Mouse (Mus musculus) midbrain, embryonic 11.5 days (tissue): ENCODE measurements around the gene Sgcb. TPM values are rescaled to one million over a fixed set of nuclear protein-coding genes. Genes with fewer than 3 reads are reported as not detected.
A peak's percentile ranks its signal among the peaks of the same experiment; 100 is the strongest.

ENCODE experiments used
- ATAC-seq: fragments of 200-750 bp; cut with Nextera tagmentation; 2 replicates; pipeline ENCODE4 v1.8.0; 2017; ENCODE audit warnings: moderate TSS enrichment, moderate library complexity; ENCODE audit not compliant: low FRiP score
- DNase-seq: peaks from one replicate; pipeline ENCODE4 v3.0.0; 2015; ENCODE audit warnings: low spot score; ENCODE audit errors: missing footprints
- H3K27ac ChIP-seq: fragments of 300-500 bp; sonication (generic); 2 replicates; pipeline ENCODE4 v1.5.1; 2014; ENCODE audit warnings: low read depth, low read length
- H3K27me3 ChIP-seq: fragments of 300-500 bp; sonication (generic); 2 replicates; pipeline ENCODE4 v1.6.1; 2014; ENCODE audit warnings: mild to moderate bottlenecking, low read length, moderate library complexity, mixed read lengths; ENCODE audit not compliant: control insufficient read depth, insufficient read depth
- H3K36me3 ChIP-seq: fragments of 300-500 bp; sonication (generic); 2 replicates; pipeline ENCODE4 v1.6.1; 2014; ENCODE audit warnings: mild to moderate bottlenecking, low read length, moderate library complexity, mixed read lengths; ENCODE audit not compliant: control insufficient read depth, insufficient read depth
- H3K4me1 ChIP-seq: fragments of 300-500 bp; sonication (generic); 2 replicates; pipeline ENCODE4 v1.6.1; 2014; ENCODE audit warnings: low read length; ENCODE audit not compliant: control insufficient read depth, insufficient read depth
- H3K4me2 ChIP-seq: fragments of 300-500 bp; sonication (generic); 2 replicates; pipeline ENCODE4 v1.6.1; 2014; ENCODE audit warnings: mild to moderate bottlenecking, moderate library complexity
- H3K4me3 ChIP-seq: fragments of 300-500 bp; sonication (generic); 2 replicates; pipeline ENCODE4 v1.5.1; 2014; ENCODE audit warnings: low read depth, low read length
- H3K9ac ChIP-seq: fragments of 300-500 bp; sonication (generic); 2 replicates; pipeline ENCODE4 v1.6.1; 2014; ENCODE audit warnings: low read length
- H3K9me3 ChIP-seq: fragments of 300-500 bp; sonication (generic); 2 replicates; pipeline ENCODE4 v1.6.1; 2016; ENCODE audit warnings: low read length; ENCODE audit not compliant: control insufficient read depth
- WGBS: fragments of 180-500 bp; shearing (Covaris S2); extraction: QIAGEN DNeasy Blood & Tissue Kit; methylation state at CpG from one replicate; pipeline ENCODE4 v1.1.7; 2014; 5-methylcytosine and 5-hydroxymethylcytosine counted together
- polyA plus RNA-seq: library from polyadenylated mRNA; unstranded; fragments of >200 nt; fragmentation: Nextera tagmentation; extraction: Ambion mirVana; gene quantifications from 2 replicates; pipeline ENCODE4 v1.2.1, GENCODE M21; 2014

Sgcb gene
- 20.4 and 23.3 TPM in 2 replicates for polyA plus RNA-seq

DNA sequence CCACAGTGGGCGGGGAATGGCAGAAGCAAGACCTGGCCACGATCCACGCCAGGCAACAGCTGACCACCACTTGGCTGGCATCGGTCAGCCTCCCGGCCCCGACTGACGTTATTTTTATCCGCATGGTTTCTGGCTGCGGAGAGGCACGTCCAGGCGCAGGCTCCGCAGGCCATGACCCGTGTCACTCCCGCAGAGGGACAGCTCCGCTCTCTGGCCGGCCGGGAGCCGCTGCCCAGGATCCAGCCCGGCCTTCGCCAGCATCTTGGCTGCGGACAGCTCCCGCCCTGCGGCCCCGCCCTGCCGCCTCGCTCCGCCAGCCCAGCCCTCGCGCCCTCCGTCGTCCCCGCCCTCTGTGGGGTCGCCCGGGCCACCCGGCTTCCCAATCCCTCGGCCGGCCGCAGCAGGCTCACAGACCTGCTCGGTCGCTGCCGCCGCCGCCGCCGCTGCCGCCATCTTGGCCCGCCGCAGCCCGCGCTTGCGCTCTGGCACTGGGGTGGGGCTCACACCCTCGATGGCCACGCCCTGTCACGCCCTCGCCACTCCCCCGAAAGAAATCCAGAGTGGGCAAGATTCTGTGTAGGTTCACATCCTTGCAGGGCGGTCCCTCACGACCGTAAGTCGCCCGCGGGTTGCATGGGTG is at the start of gene Sgcb:
TSS of gene Sgcb (minus strand) at position 530 of the 640 bp plus-strand sequence.
- DNase-seq (peak; percentile 98), ATAC-seq (peak; percentile 91)
- Histone ChIP-seq H3K9ac (peak within 1 kb of the TSS; percentile 92), H3K36me3 (no peaks in the 10 kb centered on the region), H3K4me3 (peak within 1 kb of the TSS; percentile 83), H3K27ac (no peak within 1 kb of the TSS), H3K9me3 (no peaks in the 10 kb centered on the region), H3K4me1 (peaks cover 22% of the 10 kb centered on the region), H3K27me3 (peaks cover 46% of the 10 kb centered on the region), H3K4me2 (peak within 1 kb of the TSS; percentile 73)
- WGBS, result under 1% methylated on average over 57 of the region's 62 CpGs

DNA sequence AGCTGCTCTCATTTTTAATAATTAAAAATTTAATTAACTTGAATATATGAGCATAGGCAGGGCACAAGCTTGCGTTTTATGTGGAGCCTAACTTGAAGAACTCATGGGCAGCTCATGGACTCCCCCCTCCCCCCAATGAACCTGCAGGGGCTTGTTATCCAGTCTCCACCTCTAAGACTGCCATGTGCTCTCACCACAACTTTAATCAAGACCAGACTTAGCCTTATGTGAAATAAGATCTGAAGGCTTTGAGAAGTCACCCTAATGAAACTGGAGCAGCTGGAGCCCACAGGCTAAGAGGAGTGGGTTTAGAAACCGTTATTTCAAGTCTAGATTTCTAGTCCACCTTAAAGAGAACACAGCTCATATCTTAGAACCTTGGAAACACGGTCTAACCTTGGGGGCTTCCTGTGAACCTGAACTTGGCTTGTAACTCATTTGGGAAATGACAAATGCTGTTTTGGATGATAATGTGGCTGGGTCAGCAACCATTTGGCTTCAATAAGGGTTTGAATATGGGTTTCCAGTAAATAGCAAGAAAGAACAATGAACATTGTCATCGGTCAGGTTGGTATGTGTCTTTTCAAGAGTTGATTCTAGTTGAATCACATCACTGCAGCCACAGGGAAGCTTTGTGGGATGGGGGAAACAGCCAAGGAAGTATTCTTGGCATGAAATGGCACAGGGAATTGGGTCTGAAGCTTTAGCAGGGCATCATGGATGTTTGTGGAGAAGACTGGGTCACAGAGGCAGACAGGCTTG is 46.8 kb upstream of the Sgcb start:
- Histone ChIP-seq H3K9ac (no peak overlapping the region), H3K27me3 (no peaks in the 10 kb centered on the region), H3K4me2 (no peak overlapping the region), H3K4me3 (no peak overlapping the region), H3K9me3 (no peaks in the 10 kb centered on the region), H3K36me3 (no peaks in the 10 kb centered on the region), H3K4me1 (no peaks in the 10 kb centered on the region), H3K27ac (no peak overlapping the region)
- ATAC-seq, result no peak
- DNase-seq, result peak; percentile 62
- 77% methylated on average over 4 of the region's 4 CpGs for WGBS

- peak; percentile 31 for DNase-seq
- Histone ChIP-seq H3K27me3 (no peaks in the 10 kb centered on the region), H3K9ac (no peak overlapping the region), H3K4me1 (no peaks in the 10 kb centered on the region), H3K27ac (no peak overlapping the region), H3K36me3 (no peaks in the 10 kb centered on the region), H3K4me2 (no peak overlapping the region), H3K4me3 (no peak overlapping the region), H3K9me3 (no peaks in the 10 kb centered on the region)
- ATAC-seq, result no peak
- WGBS, result 82% methylated on average over 1 of the region's 1 CpGs
Observed at GRCm38 (mm10) chr5:73693778-73694177, 46.2 kb upstream of the Sgcb start.

DNA sequence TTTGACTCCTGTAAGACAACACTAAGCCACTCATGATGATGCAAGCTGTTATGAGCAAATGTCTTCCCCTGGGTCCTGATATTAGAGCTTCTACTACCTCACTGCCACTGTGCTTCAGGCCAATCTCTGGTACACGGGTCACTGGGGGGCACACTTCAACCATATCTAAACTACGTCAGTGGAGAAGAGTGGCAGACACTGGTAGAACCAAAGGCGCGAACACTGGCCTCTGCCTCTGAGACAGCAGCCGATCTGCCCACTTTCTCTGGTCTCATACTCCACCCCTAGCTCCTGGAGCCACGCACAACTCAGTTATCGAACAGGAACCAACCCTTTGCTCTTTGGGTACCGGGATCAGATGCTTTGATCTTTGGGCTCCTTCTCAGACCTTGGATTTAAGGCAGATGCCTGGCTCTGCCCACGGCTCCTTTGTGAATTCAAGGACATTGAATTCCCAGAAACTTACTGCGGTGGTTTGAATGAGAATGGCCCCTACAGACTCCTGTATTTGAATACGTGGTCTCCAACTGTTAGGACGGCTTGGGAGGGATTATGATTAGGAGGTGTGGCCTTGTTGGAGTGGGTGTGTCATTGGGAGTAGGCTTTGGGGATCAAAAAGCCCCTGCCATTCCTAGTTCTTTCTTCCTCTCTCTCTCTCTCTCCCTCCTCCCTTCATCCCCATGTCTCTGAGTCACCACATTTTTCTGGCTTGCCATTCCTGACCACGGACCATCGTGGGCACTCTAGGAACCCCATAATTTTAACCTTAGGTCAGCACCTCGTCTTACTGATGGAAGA is 44.3 kb upstream of the Sgcb start:
- no peaks in the 10 kb centered on the region for H3K36me3 ChIP-seq
- H3K9ac ChIP-seq, result no peak overlapping the region
- DNase-seq, result peak; percentile 83
- 26% methylated on average over 15 of the region's 15 CpGs for WGBS
- H3K27me3 ChIP-seq, result no peaks in the 10 kb centered on the region
- no peak overlapping the region for H3K27ac ChIP-seq
- no peaks in the 10 kb centered on the region for H3K4me1 ChIP-seq
- H3K9me3 ChIP-seq, result no peaks in the 10 kb centered on the region
- no peak overlapping the region for H3K4me2 ChIP-seq
- no peak for ATAC-seq
- no peak overlapping the region for H3K4me3 ChIP-seq

DNA sequence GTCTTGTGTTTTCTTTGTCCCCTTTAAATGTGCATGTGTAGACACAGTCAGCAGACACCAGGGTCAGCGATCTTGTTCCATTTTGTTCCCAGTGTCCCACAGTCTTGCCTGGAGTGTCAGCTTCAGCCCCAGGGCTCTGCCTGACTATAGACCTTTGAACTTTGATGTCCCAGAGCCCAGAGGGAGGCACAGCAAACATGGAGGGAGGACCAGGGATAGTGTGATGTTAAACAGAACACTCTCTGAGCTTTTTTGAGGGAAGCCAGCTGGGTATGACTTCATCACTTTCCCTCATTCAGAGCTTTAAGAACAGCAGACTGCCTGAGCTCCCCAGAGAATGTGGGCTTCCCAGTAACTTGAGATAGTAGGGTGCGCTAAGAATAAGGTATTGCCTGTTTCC is 42.6 kb upstream of the Sgcb start:
- DNase-seq, result no peak

GRCm38 (mm10) chr5:73688576-73688975 is 41.0 kb upstream of the Sgcb start:
- no peak for ATAC-seq
- 87% methylated on average over 1 of the region's 1 CpGs for WGBS
- Histone ChIP-seq H3K4me1 (no peaks in the 10 kb centered on the region), H3K4me3 (no peak overlapping the region), H3K27me3 (no peaks in the 10 kb centered on the region), H3K9me3 (no peaks in the 10 kb centered on the region), H3K36me3 (no peaks in the 10 kb centered on the region), H3K4me2 (no peak overlapping the region), H3K9ac (no peak overlapping the region), H3K27ac (no peak overlapping the region)
- peak; percentile 31 for DNase-seq

More for the DNA sequence above, 42.6 kb upstream of the Sgcb start:
- Histone ChIP-seq H3K4me3 (no peak overlapping the region), H3K9ac (no peak overlapping the region), H3K36me3 (no peaks in the 10 kb centered on the region), H3K4me1 (no peaks in the 10 kb centered on the region), H3K9me3 (no peaks in the 10 kb centered on the region), H3K27ac (no peak overlapping the region), H3K4me2 (no peak overlapping the region), H3K27me3 (no peaks in the 10 kb centered on the region)
- no peak for ATAC-seq
- WGBS, result 62% methylated on average over 2 of the region's 2 CpGs

GRCm38 (mm10) chr5:73686149-73686548 is 38.6 kb upstream of the Sgcb start:
- WGBS, result 39% methylated on average over 4 of the region's 4 CpGs
- no peak overlapping the region for H3K4me2 ChIP-seq
- H3K36me3 ChIP-seq, result no peaks in the 10 kb centered on the region
- peak; percentile 86 for DNase-seq
- H3K9me3 ChIP-seq, result no peaks in the 10 kb centered on the region
- no peak overlapping the region for H3K4me3 ChIP-seq
- no peaks in the 10 kb centered on the region for H3K4me1 ChIP-seq
- H3K9ac ChIP-seq, result no peak overlapping the region
- no peak for ATAC-seq
- H3K27ac ChIP-seq, result no peak overlapping the region
- H3K27me3 ChIP-seq, result no peaks in the 10 kb centered on the region

- WGBS, result 63% methylated on average over 9 of the region's 9 CpGs
- no peak overlapping the region for H3K4me3 ChIP-seq
- no peak overlapping the region for H3K9ac ChIP-seq
- H3K27me3 ChIP-seq, result no peaks in the 10 kb centered on the region
- H3K36me3 ChIP-seq, result no peaks in the 10 kb centered on the region
- H3K9me3 ChIP-seq, result no peaks in the 10 kb centered on the region
- H3K4me2 ChIP-seq, result no peak overlapping the region
- DNase-seq, result peak; percentile 67
- no peak for ATAC-seq
- H3K27ac ChIP-seq, result no peak overlapping the region
- H3K4me1 ChIP-seq, result no peaks in the 10 kb centered on the region
Observed at GRCm38 (mm10) chr5:73683706-73684409, 36.3 kb upstream of the Sgcb start.
